Mouse (Mus musculus) liver, embryonic 15.5 days (tissue): ENCODE measurements around the gene Btaf1. TPM values are rescaled to one million over a fixed set of nuclear protein-coding genes. Genes with fewer than 3 reads are reported as not detected.

Experiments
- ATAC-seq: fragments of 200-750 bp; cut with Nextera tagmentation; 2 replicates; pipeline ENCODE4 v1.8.0; 2017; ENCODE audit warnings: moderate number of reproducible peaks, mild to moderate bottlenecking, moderate library complexity; ENCODE audit not compliant: insufficient read depth
- H3K27ac ChIP-seq: fragments of 300-500 bp; sonication (generic); replicated peaks from 2 replicates; pipeline ENCODE4 v1.5.1; 2015; ENCODE audit warnings: mild to moderate bottlenecking, inconsistent platforms
- H3K27me3 ChIP-seq: fragments of 300-500 bp; sonication (generic); 2 replicates; pipeline ENCODE4 v1.6.1; 2015; ENCODE audit warnings: mild to moderate bottlenecking, inconsistent platforms
- H3K36me3 ChIP-seq: fragments of 300-500 bp; sonication (generic); replicated peaks from 2 replicates; pipeline ENCODE4 v1.6.1; 2015; ENCODE audit warnings: moderate library complexity, mild to moderate bottlenecking, inconsistent platforms
- H3K4me1 ChIP-seq: fragments of 300-500 bp; sonication (generic); replicated peaks from 2 replicates; pipeline ENCODE4 v1.6.1; 2015; ENCODE audit warnings: inconsistent platforms
- H3K4me2 ChIP-seq: fragments of 300-500 bp; sonication (generic); 2 replicates; pipeline ENCODE4 v1.6.1; 2015; ENCODE audit warnings: moderate library complexity, mild to moderate bottlenecking, inconsistent platforms
- H3K4me3 ChIP-seq: fragments of 300-500 bp; sonication (generic); replicated peaks from 2 replicates; pipeline ENCODE4 v1.5.1; 2015; ENCODE audit warnings: mild to moderate bottlenecking, inconsistent platforms
- H3K9ac ChIP-seq: fragments of 300-500 bp; sonication (generic); 2 replicates; pipeline ENCODE4 v1.6.1; 2015; ENCODE audit warnings: moderate library complexity, mild to moderate bottlenecking, inconsistent platforms
- H3K9me3 ChIP-seq: fragments of 300-500 bp; sonication (generic); replicated peaks from 2 replicates; pipeline ENCODE4 v1.6.1; 2016; ENCODE audit warnings: inconsistent platforms
- WGBS: fragments of 180-500 bp; shearing (Covaris S2); methylation state at CpG from one replicate; pipeline ENCODE4 v1.1.7; 2015; ENCODE audit warnings: mixed read lengths; ENCODE audit not compliant: insufficient replicate concordance; 5-methylcytosine and 5-hydroxymethylcytosine counted together
- polyA plus RNA-seq: library from polyadenylated mRNA; unstranded; fragments of >200 nt; fragmentation: Nextera tagmentation; extraction: Ambion mirVana; gene quantifications from 2 replicates; pipeline ENCODE4 v1.2.1, GENCODE M21; 2015

Gene Btaf1
- polyA plus RNA-seq, 1 experiment from 2014 or later, result 8.5 TPM

DNA sequence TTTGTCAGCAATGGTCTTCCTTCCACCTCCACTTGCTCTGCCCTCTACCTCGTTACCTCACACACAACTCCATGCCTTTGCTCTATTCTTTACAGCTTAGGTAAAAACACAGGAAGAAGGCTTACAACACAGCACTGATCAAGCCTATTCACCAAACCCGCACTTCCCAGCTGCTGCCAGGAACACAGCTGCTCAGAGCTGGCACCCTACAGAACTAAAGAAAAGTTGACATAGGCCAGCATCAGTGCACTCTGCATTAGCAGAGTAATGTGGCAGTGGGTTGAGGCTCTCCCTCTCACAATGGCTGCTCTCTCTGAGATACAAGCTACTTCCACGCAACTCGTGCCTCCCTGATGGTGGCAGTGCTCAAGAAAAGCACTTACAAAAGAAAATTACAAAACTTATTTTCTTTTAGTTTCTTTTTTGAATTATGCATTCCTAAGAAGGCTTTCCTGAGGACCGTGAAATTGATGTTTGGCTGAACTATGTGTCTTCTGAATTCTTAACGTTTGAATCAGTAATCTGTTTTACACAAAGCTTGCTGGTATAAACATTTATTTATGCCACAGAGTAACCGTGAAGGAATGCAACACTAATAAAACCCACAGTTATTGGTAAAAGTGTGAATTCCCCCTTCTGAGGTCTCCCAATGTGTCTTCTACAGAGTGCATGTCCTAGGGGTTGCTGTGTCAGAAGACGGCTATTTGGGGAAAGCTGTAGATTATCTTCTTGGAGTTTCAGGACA lies 131.5 kb downstream of the Btaf1 start:
- WGBS, result 75% methylated on average over 8 of the region's 8 CpGs
- Histone ChIP-seq H3K4me1 (peaks cover 7% of the 10 kb centered on the region; the same call in 1 of the 2 replicates), H3K27ac (no peak overlapping the region), H3K4me3 (no peak overlapping the region), H3K9ac (no peak overlapping the region), H3K4me2 (no peak overlapping the region), H3K9me3 (no peaks in the 10 kb centered on the region), H3K36me3 (no peaks in the 10 kb centered on the region), H3K27me3 (no peaks in the 10 kb centered on the region)
- ATAC-seq, result no peak

DNA sequence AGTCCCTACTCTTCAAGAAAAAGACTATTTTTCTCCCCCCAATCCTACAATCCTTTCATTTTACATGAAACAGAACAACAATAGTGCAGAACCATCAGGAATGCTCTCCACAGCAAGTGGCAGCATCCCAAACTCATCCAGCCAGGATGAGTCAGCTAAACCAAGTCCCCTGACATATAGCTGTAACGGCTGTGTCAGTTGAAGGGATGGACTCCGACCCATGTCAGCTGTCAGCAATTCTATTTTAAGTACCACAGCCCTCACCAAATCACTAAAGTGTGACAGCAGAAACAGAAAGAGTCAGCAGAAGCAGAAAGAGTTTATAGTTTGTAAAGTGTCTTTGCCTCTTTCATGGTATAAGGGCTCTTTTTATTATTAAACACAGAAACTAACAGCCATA lies 133.7 kb downstream of the Btaf1 start:
- 5% methylated on average over 2 of the region's 2 CpGs for WGBS
- ATAC-seq, result no peak
- no peak overlapping the region for H3K27ac ChIP-seq
- no peak overlapping the region for H3K4me3 ChIP-seq
- no peaks in the 10 kb centered on the region for H3K27me3 ChIP-seq
- H3K9ac ChIP-seq, result no peak overlapping the region
- no peak overlapping the region for H3K4me2 ChIP-seq
- no peaks in the 10 kb centered on the region for H3K36me3 ChIP-seq
- H3K4me1 ChIP-seq, result peaks cover 7% of the 10 kb centered on the region; the same call in 1 of the 2 replicates
- H3K9me3 ChIP-seq, result no peaks in the 10 kb centered on the region

GRCm38 (mm10) chr19:37060078-37060477 lies 134.2 kb downstream of the Btaf1 start:
- H3K36me3 ChIP-seq, result no peaks in the 10 kb centered on the region
- peaks cover 7% of the 10 kb centered on the region; the same call in 1 of the 2 replicates for H3K4me1 ChIP-seq
- H3K9ac ChIP-seq, result no peak overlapping the region
- H3K4me2 ChIP-seq, result no peak overlapping the region
- 79% methylated on average over 4 of the region's 4 CpGs for WGBS
- H3K27me3 ChIP-seq, result no peaks in the 10 kb centered on the region
- H3K9me3 ChIP-seq, result no peaks in the 10 kb centered on the region
- no peak overlapping the region for H3K27ac ChIP-seq
- no peak overlapping the region for H3K4me3 ChIP-seq
- no peak for ATAC-seq

Other genes with a start within 250 kb of the Btaf1 start
- 4.0 and 6.0 TPM in 2 replicates for gene Ppp1r3c, start 189.4 kb upstream of the Btaf1 start, polyA plus RNA-seq
- gene Tnks2, start 91.8 kb upstream of the Btaf1 start, polyA plus RNA-seq, result 11.8 and 13.9 TPM in 2 replicates
- 0.90 and 0.93 TPM in 2 replicates for gene Fgfbp3, start 6.5 kb upstream of the Btaf1 start, polyA plus RNA-seq